Mouse (Mus musculus) urinary bladder, postnatal 4 days (tissue): ENCODE results near the gene Rala.
A peak's percentile ranks its signal among the peaks of the same experiment; 100 is the strongest.
"Not testable (repeated sequence)": the region's sequence is repeated elsewhere in the genome, so short reads cannot be mapped to it uniquely, and the experiment has no call there.

Experiments
- DNase-seq, 2 experiments: peaks; one replicate each; pipeline ENCODE4 v3.0.0; 2021 to 2022; ENCODE audit warnings: low spot score in 2 of 2

Rala gene

GRCm38 (mm10) chr13:17944078-17944917 is at the start of gene Rala:
Rala (minus strand) TSS chr13:17944239.
- peak; percentile 92 to 95 for DNase-seq

GRCm38 (mm10) chr13:17993515-17993847 is 49.4 kb upstream of the Rala start:
- DNase-seq, result no peak

GRCm38 (mm10) chr13:17992697-17993514 is 48.9 kb upstream of the Rala start, which contains the start of gene Yae1d1:
Yae1d1 (minus strand) TSS chr13:17993349.
- DNase-seq, result peak; percentile 85 to 97

- DNase-seq, result no peak
Measured at GRCm38 (mm10) chr13:17992009-17992408, 48.0 kb upstream of the Rala start.

DNA sequence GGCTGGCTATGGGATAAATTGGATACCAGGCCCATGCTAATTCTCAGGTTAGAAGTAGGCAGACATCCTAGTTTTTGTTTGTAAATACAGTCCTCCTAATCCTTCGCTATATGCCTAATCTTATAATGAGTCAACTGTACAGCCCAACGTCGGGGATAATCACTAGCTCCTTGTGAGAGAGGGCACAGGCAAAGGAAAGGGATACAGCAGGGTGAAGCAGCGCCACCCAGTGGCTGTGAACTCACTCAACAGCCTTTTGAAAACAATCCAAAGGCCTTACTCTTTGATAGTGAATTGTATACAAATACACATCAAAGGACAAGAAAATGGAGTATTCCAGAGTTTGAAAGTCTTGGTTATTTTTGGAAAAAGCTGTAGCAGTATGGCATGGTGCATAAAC is 39.2 kb upstream of the Rala start:
- no peak for DNase-seq

DNA sequence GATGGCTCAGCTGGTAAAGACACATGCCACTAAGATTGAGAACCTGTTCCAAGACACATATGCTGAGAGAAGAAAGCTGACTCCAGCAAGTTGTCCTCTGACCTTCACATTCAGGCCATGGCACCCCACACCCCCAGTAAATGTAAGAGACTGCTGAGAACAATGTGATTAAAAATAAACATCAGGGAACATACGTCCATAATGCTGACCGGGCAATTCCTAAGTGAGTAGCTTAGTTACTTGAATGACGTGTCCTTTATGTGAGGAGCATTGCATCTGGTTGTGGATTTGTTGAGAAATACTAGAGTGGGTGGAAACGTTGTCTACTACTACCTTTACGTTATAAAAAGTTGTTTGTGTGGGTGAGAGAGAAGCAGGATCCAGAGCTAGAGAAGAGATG is 38.6 kb upstream of the Rala start:
- DNase-seq, result no peak

DNA sequence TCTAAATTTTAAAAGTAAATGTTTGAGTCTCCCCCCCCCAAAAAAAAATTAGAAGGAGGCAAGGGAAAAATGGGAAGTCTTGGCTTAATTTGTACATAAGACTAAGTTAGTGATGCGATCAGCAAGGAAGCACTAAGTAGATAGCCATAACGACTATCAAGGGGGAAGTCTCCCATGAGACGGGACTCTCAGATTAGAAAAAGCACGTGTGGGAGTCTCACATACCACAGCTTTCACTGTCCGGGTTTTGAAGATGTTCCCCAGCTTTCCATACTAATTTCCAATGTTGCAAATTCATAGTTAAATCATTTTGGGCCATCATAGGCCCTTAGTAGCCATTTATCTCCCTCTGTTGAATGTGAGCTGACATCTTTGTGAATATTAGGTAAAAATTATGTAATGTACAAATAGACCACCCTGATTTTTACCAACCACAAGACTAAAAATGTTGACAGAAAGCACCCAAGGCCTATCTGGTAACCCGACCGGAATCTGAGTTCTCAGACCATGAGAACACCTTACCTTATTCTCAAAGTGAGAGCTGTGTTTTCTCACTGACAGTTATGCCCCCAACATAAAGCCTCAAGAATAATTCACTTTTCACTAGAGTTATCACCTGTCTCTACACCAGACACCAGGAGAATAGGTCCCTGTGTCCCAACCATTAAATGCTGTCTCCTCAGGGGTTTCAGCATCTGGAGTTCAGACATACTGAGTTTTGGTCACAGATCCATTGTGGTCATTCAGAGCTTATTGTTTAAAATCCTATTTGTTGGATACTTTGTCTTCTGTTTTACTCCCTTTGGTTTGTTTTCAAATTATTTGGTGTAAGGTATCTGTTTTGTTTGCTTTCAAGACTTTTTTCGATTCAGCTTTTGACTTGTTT is 33.1 kb upstream of the Rala start:
- no peak for DNase-seq

GRCm38 (mm10) chr13:17975891-17976290 is 31.9 kb upstream of the Rala start:
- DNase-seq, result no peak

DNA sequence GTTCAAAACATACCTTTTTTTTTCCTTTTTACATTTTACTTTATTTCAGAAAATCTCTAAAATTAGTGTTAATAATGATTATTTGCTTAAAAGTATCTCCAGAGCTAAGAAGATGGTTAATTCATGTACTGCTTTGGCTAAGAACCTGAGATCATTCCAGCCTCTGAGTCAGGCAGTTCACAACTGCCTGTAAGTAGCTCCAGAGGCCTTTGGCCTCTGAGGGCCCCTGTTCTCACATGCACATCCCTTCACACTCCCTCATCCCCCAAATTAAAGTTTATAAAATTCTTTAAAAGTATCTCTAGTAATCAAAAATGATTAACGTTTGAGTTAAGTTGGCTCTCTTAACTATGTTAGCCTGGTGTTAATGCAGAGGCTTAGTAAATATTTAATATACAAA is 31.4 kb upstream of the Rala start:
- no peak for DNase-seq

DNA sequence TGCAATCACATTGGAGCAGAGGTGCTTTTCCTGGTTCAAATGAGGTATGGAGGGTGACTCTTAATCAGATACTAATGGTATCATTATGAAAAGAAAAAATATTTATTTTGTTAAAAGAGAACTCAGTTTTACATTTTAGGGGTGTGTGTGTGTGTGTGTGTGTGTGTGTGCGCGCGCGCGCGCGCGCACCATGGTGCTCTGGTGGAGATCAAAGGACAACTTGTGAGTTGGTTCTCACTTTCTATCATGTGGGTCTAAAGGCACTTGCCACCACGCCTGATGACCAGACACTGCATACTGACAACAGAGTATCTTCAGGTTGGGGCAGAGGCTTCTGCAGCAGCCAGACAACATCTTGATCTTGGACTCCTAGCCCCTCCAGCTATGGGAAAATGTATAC is 30.7 kb upstream of the Rala start:
- DNase-seq, result no peak

DNA sequence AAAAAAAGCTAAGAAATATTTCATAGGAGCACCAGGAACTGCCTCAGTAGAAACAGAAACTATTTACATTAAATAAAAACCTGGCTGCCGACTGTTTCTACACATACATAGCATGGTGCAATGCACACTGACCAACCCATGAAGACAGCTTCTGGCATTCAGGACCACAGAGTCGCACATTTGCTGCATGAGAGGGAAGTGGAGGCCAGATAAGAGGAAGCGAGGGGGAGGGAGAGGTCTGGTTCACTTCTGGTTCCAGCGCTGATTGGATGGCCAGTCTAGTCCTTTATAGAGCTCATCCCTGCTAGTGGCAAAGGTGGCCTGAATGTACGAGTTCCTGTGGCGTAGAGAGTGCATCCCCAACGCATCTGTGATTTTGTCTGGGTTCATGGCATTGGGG is 16.6 kb upstream of the Rala start:
- no peak for DNase-seq

- DNase-seq, result no peak
Measured at GRCm38 (mm10) chr13:17954282-17954681, 10.2 kb upstream of the Rala start.

DNA sequence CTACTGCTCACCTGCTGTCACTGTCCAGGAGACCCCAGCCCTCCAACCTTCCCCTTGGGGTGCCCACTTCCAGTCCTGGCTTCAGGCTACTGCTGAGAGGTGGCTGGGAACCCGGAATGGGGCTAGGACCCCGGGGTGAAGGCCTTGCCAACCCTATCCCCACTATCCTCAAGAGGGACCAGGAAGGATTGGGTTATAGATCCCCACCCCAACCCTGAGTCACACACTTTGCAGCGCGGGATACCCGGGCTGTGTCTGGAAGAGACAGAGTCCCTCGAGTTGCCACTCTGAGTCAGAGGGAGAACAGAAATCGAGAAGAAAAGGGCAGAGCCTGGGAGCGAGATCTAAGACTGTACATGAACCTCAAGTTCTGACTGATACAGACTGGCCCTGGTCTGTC is 6.5 kb upstream of the Rala start:
- DNase-seq, result not testable (repeated sequence)

DNA sequence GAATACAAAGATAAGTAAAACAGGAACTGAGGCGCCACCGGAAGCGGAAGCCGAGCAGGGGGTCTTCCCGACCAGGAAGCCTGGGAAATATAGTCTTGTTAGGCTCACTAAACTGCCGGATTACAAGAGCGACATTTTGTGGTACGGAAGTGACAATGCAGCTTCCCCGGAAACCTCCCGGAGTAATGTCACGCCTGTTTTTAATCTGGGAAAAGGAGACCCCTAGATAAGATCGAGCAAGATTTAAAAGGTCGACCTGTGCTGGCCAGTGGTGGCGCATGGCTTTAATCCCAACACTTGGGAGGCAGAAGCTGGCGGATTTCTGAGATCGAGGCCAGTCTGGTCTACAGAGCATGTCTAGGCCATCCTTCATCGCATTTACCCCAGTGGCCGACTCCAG is 5.5 kb upstream of the Rala start:
- DNase-seq, result no peak

GRCm38 (mm10) chr13:17943306-17944077 is 547 bp downstream of the Rala start:
- DNase-seq, result no peak

DNA sequence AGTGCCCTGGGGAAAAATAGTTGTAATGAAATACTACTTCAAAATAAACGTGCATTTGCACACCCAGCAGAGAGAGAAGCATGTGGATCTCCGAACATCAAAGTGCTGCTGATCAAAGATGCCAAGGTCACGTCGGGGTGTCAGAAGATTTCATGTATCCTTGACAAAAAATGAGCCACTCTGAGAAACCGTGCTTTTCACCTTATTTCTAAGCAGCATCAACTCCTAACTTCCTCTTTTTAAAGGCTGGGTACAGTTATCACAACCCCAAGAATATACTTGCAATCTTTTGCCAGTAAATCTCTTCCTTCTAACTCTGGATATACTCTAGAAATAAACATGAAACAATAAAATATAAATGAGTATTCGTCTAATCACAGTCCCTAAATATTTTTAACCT is 1.7 kb downstream of the Rala start:
- no peak for DNase-seq

GRCm38 (mm10) chr13:17907309-17907708 is 36.7 kb downstream of the Rala start:
- DNase-seq, result no peak

GRCm38 (mm10) chr13:17901474-17901873 is 42.6 kb downstream of the Rala start:
- DNase-seq, result no peak

GRCm38 (mm10) chr13:17900641-17901040 is 43.4 kb downstream of the Rala start:
- no peak for DNase-seq

DNA sequence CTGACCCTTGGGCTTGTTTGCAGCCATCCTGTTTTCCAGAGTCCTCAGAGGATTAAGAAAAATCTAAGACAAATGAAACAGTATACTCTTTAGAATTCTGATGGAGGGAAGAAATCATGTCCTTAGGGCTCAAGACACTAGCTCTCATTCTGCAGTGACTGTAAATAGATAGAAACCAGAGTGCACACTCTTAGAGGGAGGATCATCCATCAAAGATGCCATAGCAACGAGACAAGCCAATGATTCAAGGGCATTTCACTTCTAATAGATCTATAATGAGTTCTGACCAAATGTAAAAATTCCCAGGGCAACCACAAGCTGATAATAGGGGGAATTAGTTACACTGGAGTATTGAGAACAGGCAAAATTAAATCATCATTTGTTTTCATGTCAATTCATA is 47.0 kb downstream of the Rala start:
- DNase-seq, result no peak

- no peak for DNase-seq
Measured at GRCm38 (mm10) chr13:17891545-17891944, 52.5 kb downstream of the Rala start.
